Mouse (Mus musculus) small intestine, adult 2 months (tissue): ENCODE results near the gene Coasy. TPM values are rescaled to one million over a fixed set of nuclear protein-coding genes. Genes with fewer than 3 reads are reported as not detected.
A peak's percentile ranks its signal among the peaks of the same experiment; 100 is the strongest.

Experiments used
- H3K27ac ChIP-seq: fragments of 200-500 bp; 2 replicates; pipeline ENCODE4 v1.5.1; 2012; ENCODE audit warnings: low read depth, low read length, control low read depth, inconsistent platforms; ENCODE audit not compliant: insufficient read depth
- H3K27me3 ChIP-seq: fragments of 200-500 bp; 2 replicates; pipeline ENCODE4 v1.6.1; 2012; ENCODE audit warnings: mild to moderate bottlenecking, moderate library complexity, low read length, inconsistent platforms; ENCODE audit not compliant: control insufficient read depth, insufficient read depth
- H3K36me3 ChIP-seq: fragments of 200-500 bp; 2 replicates; pipeline ENCODE4 v1.6.1; 2012; ENCODE audit warnings: mild to moderate bottlenecking, low read length, control low read depth, inconsistent platforms; ENCODE audit not compliant: control insufficient read depth, insufficient read depth
- H3K4me1 ChIP-seq: fragments of 200-500 bp; 2 replicates; pipeline ENCODE4 v1.6.1; 2012; ENCODE audit warnings: low read length, inconsistent platforms, mixed read lengths; ENCODE audit not compliant: control insufficient read depth, insufficient read depth, insufficient read length
- H3K4me3 ChIP-seq: fragments of 200-500 bp; 2 replicates; pipeline ENCODE4 v1.5.1; 2012; ENCODE audit warnings: low read depth, mild to moderate bottlenecking, control low read depth, inconsistent platforms, low read length, moderate library complexity
- CTCF ChIP-seq: fragments of 200-500 bp; IDR thresholded peaks from 2 replicates; pipeline ENCODE4 v1.5.1; 2012; ENCODE audit warnings: low read depth, mild to moderate bottlenecking, control low read depth, inconsistent platforms, low read length, moderate library complexity, mixed read lengths; ENCODE audit not compliant: insufficient replicate concordance, insufficient read length; ENCODE audit errors: extremely low read depth
- POLR2A ChIP-seq: fragments of 200-500 bp; IDR thresholded peaks from 2 replicates; pipeline ENCODE4 v1.6.1; 2012; ENCODE audit warnings: low read depth, mild to moderate bottlenecking, control low read depth, inconsistent platforms, low read length, moderate library complexity
- WGBS: fragments of 180-500 bp; shearing (Covaris S2); methylation state at CpG from one replicate; pipeline ENCODE4 v1.1.7; 2018; 5-methylcytosine and 5-hydroxymethylcytosine counted together
- polyA plus RNA-seq: library from polyadenylated mRNA; depleted of rRNA; stranded (reverse); fragments of >200 nt; gene quantifications from 2 replicates; pipeline ENCODE4 v1.2.3, GENCODE M21; 2012

Gene Coasy
- polyA plus RNA-seq, 1 experiment, result 38.9 TPM

DNA sequence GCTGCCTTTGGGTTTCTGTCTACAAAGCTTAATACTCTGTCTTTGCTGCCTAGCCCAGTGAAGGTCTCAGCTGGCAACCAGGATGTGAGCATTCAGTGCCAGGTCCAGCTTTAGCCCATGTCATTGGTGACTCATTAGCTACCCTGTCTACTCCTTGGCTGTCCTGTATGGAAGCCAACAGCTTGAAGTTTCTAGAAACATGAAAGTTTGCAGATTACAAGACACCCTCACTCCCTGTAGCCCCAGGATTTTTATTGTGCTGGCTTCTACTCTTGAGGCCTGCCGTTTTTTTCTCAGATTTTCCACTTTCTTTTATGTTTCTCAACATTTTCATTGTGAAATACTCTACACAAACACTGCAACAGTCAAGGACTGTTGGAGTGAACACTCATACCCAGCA is 7.6 kb downstream of the Coasy start:
- H3K27ac ChIP-seq, result no peak overlapping the region
- TF ChIP-seq CTCF (no peak), POLR2A (no peak)
- no peaks in the 10 kb centered on the region for H3K27me3 ChIP-seq
- WGBS, result 86% methylated on average over 1 of the region's 1 CpGs
- H3K4me1 ChIP-seq, result peaks cover 19% of the 10 kb centered on the region
- no peak overlapping the region for H3K4me3 ChIP-seq
- peaks cover 49% of the 10 kb centered on the region for H3K36me3 ChIP-seq

DNA sequence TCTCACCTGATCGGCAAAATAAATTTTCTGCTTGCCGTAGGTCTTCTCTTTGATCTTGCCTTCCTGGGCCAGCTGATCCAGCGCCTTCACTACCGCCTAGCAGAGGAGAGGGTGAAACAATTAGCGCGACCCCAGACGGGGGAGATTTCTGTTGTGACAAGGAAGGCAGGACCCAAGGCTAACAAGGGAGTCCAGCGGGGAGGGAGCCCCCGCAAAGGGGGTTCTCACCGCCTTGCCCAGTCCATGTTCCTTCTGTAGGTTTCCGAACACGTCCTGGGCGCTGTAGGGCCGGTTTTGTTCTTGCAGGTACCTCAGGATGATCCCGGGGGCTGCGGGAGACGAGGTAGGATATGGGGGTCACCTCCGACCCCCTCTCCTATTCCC is 12.6 kb downstream of the Coasy start:
- Histone ChIP-seq H3K4me1 (no peaks in the 10 kb centered on the region), H3K27me3 (no peaks in the 10 kb centered on the region), H3K4me3 (peak overlapping the region; percentile 88), H3K36me3 (peaks cover 61% of the 10 kb centered on the region), H3K27ac (no peak overlapping the region)
- TF ChIP-seq CTCF (no peak), POLR2A (no peak)
- under 1% methylated on average over 18 of the region's 18 CpGs for WGBS

DNA sequence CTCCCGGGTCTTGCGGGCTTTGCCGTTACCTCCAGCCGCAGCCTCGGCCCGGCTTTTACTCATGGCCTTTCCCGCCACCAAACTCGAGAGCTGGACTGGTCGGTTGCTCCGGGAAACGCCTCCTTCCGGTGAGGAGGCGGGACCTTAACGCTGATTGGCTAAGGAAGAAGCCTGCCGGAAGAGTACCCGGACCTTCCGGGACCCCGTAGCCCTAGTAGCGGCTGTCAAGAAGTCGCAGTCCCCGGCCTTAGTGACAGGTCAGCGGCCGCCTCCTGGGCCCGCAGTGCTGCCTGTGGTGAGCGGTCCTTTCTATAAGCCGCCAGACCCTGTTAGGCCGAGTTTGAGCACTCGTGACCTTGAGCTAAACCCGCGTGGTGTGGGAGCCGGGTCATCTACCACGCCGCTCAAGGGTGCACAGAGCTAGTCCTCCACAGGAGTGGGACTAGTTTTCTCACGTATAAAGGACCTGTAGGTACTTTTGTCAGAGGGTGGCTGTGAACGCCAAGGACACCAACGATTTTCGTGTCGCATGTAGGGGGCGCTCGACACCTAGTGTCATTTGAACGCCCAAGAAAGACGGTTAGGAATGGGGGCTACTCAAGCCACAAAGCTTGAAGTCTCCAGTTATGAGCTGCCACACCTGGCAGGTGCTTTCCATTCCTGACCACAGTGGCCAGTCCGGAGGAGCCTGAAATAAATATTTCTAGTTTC is 13.1 kb downstream of the Coasy start, which contains the start of gene Psmc3ip:
Gene Psmc3ip, minus strand, starts transcription at position 123 of the 711 bp plus-strand sequence.
- peak within 1 kb of the TSS; percentile 99 for H3K27ac ChIP-seq
- TF ChIP-seq POLR2A (peak; percentile 70), CTCF (peak; percentile 87; the same call in 1 of the 2 replicates)
- no peaks in the 10 kb centered on the region for H3K4me1 ChIP-seq
- no peaks in the 10 kb centered on the region for H3K27me3 ChIP-seq
- H3K4me3 ChIP-seq, result peak within 1 kb of the TSS; percentile 88
- peaks cover 60% of the 10 kb centered on the region for H3K36me3 ChIP-seq
- 1% methylated on average over 43 of the region's 43 CpGs for WGBS

DNA sequence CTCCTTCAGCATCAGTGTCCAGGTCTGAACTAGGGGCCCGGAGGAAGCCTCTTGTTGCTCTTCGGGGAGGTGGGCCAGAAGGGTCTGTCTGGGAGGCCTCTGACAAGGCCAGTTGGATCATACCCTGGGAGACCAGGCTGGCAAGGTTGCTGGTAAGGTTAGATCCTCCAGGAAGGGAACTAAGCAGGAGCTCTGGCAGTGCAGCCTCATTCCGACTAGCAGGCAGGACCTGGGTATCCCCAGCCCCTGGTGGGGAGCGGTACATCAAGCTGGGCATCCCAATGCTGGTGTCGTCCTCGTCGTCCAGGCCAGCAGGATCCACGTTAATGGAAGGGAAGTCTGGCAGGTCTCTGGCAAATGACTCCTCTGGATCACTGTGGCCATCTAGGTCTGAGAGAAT is 15.9 kb downstream of the Coasy start:
- H3K27ac ChIP-seq, result no peak overlapping the region
- 91% methylated on average over 8 of the region's 8 CpGs for WGBS
- H3K27me3 ChIP-seq, result no peaks in the 10 kb centered on the region
- peaks cover 56% of the 10 kb centered on the region for H3K36me3 ChIP-seq
- H3K4me1 ChIP-seq, result no peaks in the 10 kb centered on the region
- TF ChIP-seq POLR2A, result no peak
- TF ChIP-seq CTCF, result no peak
- no peak overlapping the region for H3K4me3 ChIP-seq

DNA sequence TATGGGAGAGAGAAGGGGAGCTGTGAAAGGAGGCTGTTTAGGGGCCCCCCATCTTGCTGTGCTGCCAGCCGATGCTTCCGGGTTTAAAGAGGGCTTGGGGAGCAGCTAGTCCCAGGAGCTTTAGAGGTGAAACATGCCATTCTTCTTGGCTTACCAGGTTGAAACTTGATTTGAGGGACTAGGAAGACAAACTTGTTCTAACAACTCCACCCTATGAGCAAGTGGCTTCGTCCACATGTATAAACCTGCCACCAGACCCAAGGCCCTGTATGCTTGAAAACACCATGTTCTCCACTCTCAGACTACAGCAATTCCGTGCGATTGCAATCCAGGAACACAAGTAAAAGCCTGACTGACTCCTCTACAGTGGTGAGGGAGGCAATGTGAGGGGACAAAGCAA is 20.6 kb downstream of the Coasy start:
- peaks cover 60% of the 10 kb centered on the region for H3K36me3 ChIP-seq
- H3K27ac ChIP-seq, result no peak overlapping the region
- 89% methylated on average over 5 of the region's 5 CpGs for WGBS

DNA sequence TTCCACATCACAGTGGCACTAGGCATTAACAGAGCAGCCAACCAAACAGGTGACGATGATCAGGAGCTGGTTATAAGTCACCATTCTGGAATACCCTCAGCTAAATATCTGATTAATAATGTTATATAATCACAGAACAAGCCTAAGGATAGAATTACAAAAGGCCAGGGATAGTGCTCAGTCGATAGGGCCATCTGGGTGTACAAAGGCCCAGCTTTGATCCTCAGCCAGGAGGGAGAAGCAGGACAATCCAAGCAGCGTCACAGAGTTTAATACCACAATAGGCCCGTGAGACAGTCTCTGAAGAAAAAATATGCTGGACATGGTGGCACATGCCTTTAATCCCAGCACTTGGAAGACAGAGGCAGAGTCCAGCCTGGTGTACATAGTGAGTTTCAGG is 27.0 kb downstream of the Coasy start:
- Histone ChIP-seq H3K4me3 (no peak overlapping the region), H3K27ac (no peak overlapping the region), H3K36me3 (peaks cover 17% of the 10 kb centered on the region), H3K4me1 (peaks cover 3% of the 10 kb centered on the region; the same call in 1 of the 2 replicates), H3K27me3 (no peaks in the 10 kb centered on the region)
- 78% methylated on average over 4 of the region's 4 CpGs for WGBS
- TF ChIP-seq CTCF, result no peak
- TF ChIP-seq POLR2A, result no peak

More for the DNA sequence above, 20.6 kb downstream of the Coasy start:
- no peak for TF ChIP-seq CTCF
- TF ChIP-seq POLR2A, result no peak
- no peaks in the 10 kb centered on the region for H3K27me3 ChIP-seq
- H3K4me1 ChIP-seq, result no peaks in the 10 kb centered on the region
- H3K4me3 ChIP-seq, result no peak overlapping the region

DNA sequence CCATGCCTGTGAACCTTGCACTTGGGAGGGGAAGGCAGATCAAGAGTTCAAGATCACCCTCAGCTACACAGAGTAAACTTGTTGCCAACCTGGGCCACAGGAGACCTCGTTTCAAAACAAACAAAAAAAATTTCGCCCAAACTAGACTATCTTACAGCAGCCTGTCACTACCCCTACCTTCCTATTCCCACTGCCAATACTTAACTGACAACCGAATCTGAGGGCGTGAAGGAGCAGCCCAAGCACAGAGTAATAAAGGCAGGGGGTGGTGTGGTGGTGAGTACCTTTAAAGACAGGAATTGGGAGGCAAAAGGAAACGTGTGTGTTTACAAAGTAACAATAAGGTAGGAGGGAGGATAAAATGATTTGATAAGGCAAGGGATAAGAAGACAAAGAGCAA is 28.3 kb downstream of the Coasy start:
- Histone ChIP-seq H3K36me3 (peaks cover 9% of the 10 kb centered on the region; the same call in 1 of the 2 replicates), H3K4me3 (no peak overlapping the region), H3K27me3 (no peaks in the 10 kb centered on the region), H3K27ac (peak overlapping the region; percentile 73), H3K4me1 (peaks cover 5% of the 10 kb centered on the region; the same call in 1 of the 2 replicates)
- TF ChIP-seq POLR2A (no peak), CTCF (no peak)
- WGBS, result 23% methylated on average over 5 of the region's 5 CpGs
